Comparison of ENCODE assay signal across 8 mouse cellular contexts in the genomic region with DNA sequence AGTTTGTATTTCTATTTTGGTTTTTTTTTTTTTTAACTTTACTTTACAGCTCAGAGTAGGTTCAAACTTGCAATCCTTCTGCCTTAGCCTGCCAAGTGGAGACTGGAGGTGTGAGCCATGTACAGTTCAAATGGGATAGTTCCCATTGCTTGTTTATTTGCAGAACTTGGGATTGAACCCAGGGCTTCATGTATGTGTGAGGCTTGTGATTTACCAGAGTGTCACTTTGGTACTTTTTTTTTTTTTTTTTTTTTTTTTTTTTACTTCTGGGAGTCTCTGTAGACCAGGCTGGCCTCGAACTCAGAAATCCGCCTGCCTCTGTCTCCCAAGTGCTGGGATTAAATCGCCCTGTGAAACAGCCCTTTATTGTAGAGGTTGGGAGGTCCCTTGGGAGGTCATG. TPM values are rescaled to one million over a fixed set of nuclear protein-coding genes. Genes with fewer than 3 reads are reported as not detected.
DNase-seq lines count a peak whose midpoint lies in the region; ATAC-seq and TF ChIP-seq lines count a peak whose summit lies in the region.
"Had no signal": no experiment of that assay in that cellular context is flagged by ENCODE, and none has a peak within 500 bp of the region (broad histone marks: within the 10 kb centered on the region; RNA-seq: fewer than 3 reads in every experiment).

No protein-coding gene starts in this region.

- H3K9me3 ChIP-seq in kidney, embryonic 14.5 days (ENCODE audit: control insufficient read depth, low read length), result no peaks in the 10 kb centered on the region
- no peaks in the 10 kb centered on the region for H3K9me3 ChIP-seq in ES-E14 (ENCODE audit: control insufficient read depth, insufficient read depth, low read depth, low read length)
- no peaks in the 10 kb centered on the region for H3K9me3 ChIP-seq in embryonic facial prominence, embryonic 13.5 days
- H3K9me3 ChIP-seq in liver, embryonic 13.5 days (replicated peaks), result no peaks in the 10 kb centered on the region

- peak overlapping the region; percentile 68; the same call in 1 of the 2 replicates for H3K4me2 ChIP-seq in kidney, embryonic 14.5 days (replicated peaks; ENCODE audit: low read depth, low read length)
- H3K4me2 ChIP-seq in embryonic facial prominence, embryonic 13.5 days, result peak overlapping the region; percentile 86
- peak overlapping the region; percentile 99 for H3K4me2 ChIP-seq in liver, embryonic 13.5 days

- ATAC-seq in kidney, embryonic 14.5 days (ENCODE audit: low FRiP score, low TSS enrichment), result no peak
- ATAC-seq in embryonic facial prominence, embryonic 13.5 days (ENCODE audit: insufficient number of reproducible peaks, insufficient read depth, low FRiP score, low TSS enrichment, low read depth), result no peak
- no peak for ATAC-seq in liver, embryonic 13.5 days (ENCODE audit: low read depth)

- peaks cover 22% of the 10 kb centered on the region for H3K36me3 ChIP-seq in kidney, embryonic 14.5 days (ENCODE audit: control insufficient read depth, insufficient read depth, low read length)
- H3K36me3 ChIP-seq in ES-E14 (ENCODE audit: control insufficient read depth, insufficient read depth, low read length, poor library complexity, severe bottlenecking), result peaks cover 20% of the 10 kb centered on the region
- H3K36me3 ChIP-seq in embryonic facial prominence, embryonic 13.5 days, result peaks cover 21% of the 10 kb centered on the region
- peaks cover 33% of the 10 kb centered on the region for H3K36me3 ChIP-seq in liver, embryonic 13.5 days

- H3K4me1 ChIP-seq in kidney, embryonic 14.5 days (ENCODE audit: control insufficient read depth, insufficient read depth, low read length), result peaks cover 20% of the 10 kb centered on the region
- H3K4me1 ChIP-seq in ES-E14 (ENCODE audit: control insufficient read depth in 2 of 2, insufficient read depth in 2 of 2, low read length in 2 of 2, poor library complexity in 1 of 2), result peaks cover 6 to 10% of the 10 kb centered on the region in 2 experiments; a peak in 2 of 4 replicates
- peaks cover 40% of the 10 kb centered on the region for H3K4me1 ChIP-seq in embryonic facial prominence, embryonic 13.5 days
- peaks cover 77% of the 10 kb centered on the region for H3K4me1 ChIP-seq in liver, embryonic 13.5 days (replicated peaks)

- DNase-seq in kidney, adult 8-10 months, result no peak
- no peak for DNase-seq in ES-E14 (ENCODE audit: low read depth, low spot score)
- DNase-seq in liver, embryonic 13.5 days, result no peak
- no peak for DNase-seq in urinary bladder, adult 2 months (ENCODE audit: low spot score)
- DNase-seq in ovary, postnatal 36 days (ENCODE audit: low spot score), result no peak
- DNase-seq: cerebellum, adult 18-20 months had no signal

- 71% methylated on average over 3 of the region's 3 CpGs for WGBS in kidney, embryonic 14.5 days
- WGBS in embryonic facial prominence, embryonic 13.5 days, result 72% methylated on average over 3 of the region's 3 CpGs
- 64% methylated on average over 3 of the region's 3 CpGs for WGBS in liver, embryonic 13.5 days (ENCODE audit: insufficient replicate concordance)

- in situ Hi-C loops in ES-E14 (cut with MboI; ENCODE audit: low sequenced_read_pairs in 2 of 2, unreplicated experiment in 2 of 2), result no loop called here

- no peak overlapping the region for H3K9ac ChIP-seq in kidney, embryonic 14.5 days (ENCODE audit: low read depth, low read length)
- H3K9ac ChIP-seq in ES-E14 (ENCODE audit: insufficient read depth, low read depth, low read length, poor library complexity, severe bottlenecking), result peak overlapping the region; percentile 75; the same call in 1 of the 2 replicates
- no peak overlapping the region for H3K9ac ChIP-seq in embryonic facial prominence, embryonic 13.5 days
- H3K9ac ChIP-seq in liver, embryonic 13.5 days, result peak overlapping the region; percentile 96

- no peak overlapping the region for H3K27ac ChIP-seq in kidney, embryonic 14.5 days (ENCODE audit: low read depth, low read length)
- peak overlapping the region; percentile 42; the same call in 1 of the 2 replicates for H3K27ac ChIP-seq in ES-E14 (ENCODE audit: insufficient read depth, low read depth, low read length, poor library complexity, severe bottlenecking)
- H3K27ac ChIP-seq in embryonic facial prominence, embryonic 13.5 days, result no peak overlapping the region
- peak overlapping the region; percentile 95 for H3K27ac ChIP-seq in liver, embryonic 13.5 days

- no peaks in the 10 kb centered on the region for H3K27me3 ChIP-seq in kidney, embryonic 14.5 days (ENCODE audit: control insufficient read depth, insufficient read depth, low read length)
- H3K27me3 ChIP-seq in embryonic facial prominence, embryonic 13.5 days, result no peaks in the 10 kb centered on the region
- no peaks in the 10 kb centered on the region for H3K27me3 ChIP-seq in liver, embryonic 13.5 days

- no peak overlapping the region; the same call in 1 of the 2 replicates for H3K4me3 ChIP-seq in kidney, embryonic 14.5 days (ENCODE audit: low read length)
- H3K4me3 ChIP-seq in ES-E14 (ENCODE audit: insufficient read depth in 1 of 2, low read depth in 1 of 2, low read length in 2 of 2, poor library complexity in 1 of 2, severe bottlenecking in 1 of 2), result peak overlapping the region; percentile 63 to 91
- peak overlapping the region; percentile 87; the same call in 1 of the 2 replicates for H3K4me3 ChIP-seq in embryonic facial prominence, embryonic 13.5 days
- peak overlapping the region; percentile 95 for H3K4me3 ChIP-seq in liver, embryonic 13.5 days (replicated peaks)

TF ChIP-seq in ES-E14, 5 proteins besides CTCF, POLR2A, EP300 and RAD21:
- TF ChIP-seq ZC3H11A (IDR thresholded peaks at IDR 0.05; ENCODE audit: borderline replicate concordance, low read depth, low read length), result no peak
- TF ChIP-seq ZNF384 (IDR thresholded peaks at IDR 0.05; ENCODE audit: low read depth, low read length), result peak; percentile 75

RNA-seq across cellular contexts. Expression of a gene that starts 4.5 kb away (rescaled TPM):
- 54.7 and 58.6 TPM in 2 replicates for polyA plus RNA-seq in kidney, embryonic 14.5 days (2014; fragmentation: Nextera tagmentation; extraction: Ambion mirVana)
- 62.6 and 69.8 TPM in 2 replicates for total RNA-seq in ES-E14 (2012; rRNA removed)
- polyA plus RNA-seq in embryonic facial prominence, embryonic 13.5 days (2015; fragmentation: Nextera tagmentation; extraction: Ambion mirVana), result 43.4 and 45.5 TPM in 2 replicates
- 45.4 and 58.4 TPM in 2 replicates for polyA plus RNA-seq in liver, embryonic 13.5 days (2015; fragmentation: Nextera tagmentation; extraction: Ambion mirVana)
- polyA plus RNA-seq in urinary bladder, adult 2 months (2012; rRNA removed), result 53.7 and 62.0 TPM in 2 replicates

RNA-seq across cellular contexts. Expression of a gene that starts 18.4 kb away (rescaled TPM):
- 66.3 and 102 TPM in 2 replicates for polyA plus RNA-seq in kidney, embryonic 14.5 days (2014; fragmentation: Nextera tagmentation; extraction: Ambion mirVana)
- total RNA-seq in ES-E14 (2012; rRNA removed), result 86.4 and 95.2 TPM in 2 replicates
- 93.7 and 97.7 TPM in 2 replicates for polyA plus RNA-seq in embryonic facial prominence, embryonic 13.5 days (2015; fragmentation: Nextera tagmentation; extraction: Ambion mirVana)
- 50.7 and 64.9 TPM in 2 replicates for polyA plus RNA-seq in liver, embryonic 13.5 days (2015; fragmentation: Nextera tagmentation; extraction: Ambion mirVana)
- 30.6 and 35.2 TPM in 2 replicates for polyA plus RNA-seq in urinary bladder, adult 2 months (2012; rRNA removed)

RNA-seq across cellular contexts. Expression of a gene that starts 34.0 kb away (rescaled TPM):
- 29.4 and 31.7 TPM in 2 replicates for polyA plus RNA-seq in kidney, embryonic 14.5 days (2014; fragmentation: Nextera tagmentation; extraction: Ambion mirVana)
- 7.3 and 8.9 TPM in 2 replicates for total RNA-seq in ES-E14 (2012; rRNA removed)
- polyA plus RNA-seq in embryonic facial prominence, embryonic 13.5 days (2015; fragmentation: Nextera tagmentation; extraction: Ambion mirVana), result 39.8 and 40.1 TPM in 2 replicates
- 9.9 and 10.3 TPM in 2 replicates for polyA plus RNA-seq in liver, embryonic 13.5 days (2015; fragmentation: Nextera tagmentation; extraction: Ambion mirVana)
- 18.7 and 20.3 TPM in 2 replicates for polyA plus RNA-seq in urinary bladder, adult 2 months (2012; rRNA removed)

RNA-seq across cellular contexts. Expression of a gene that starts 38.7 kb away (rescaled TPM):
- polyA plus RNA-seq in kidney, embryonic 14.5 days (2014; fragmentation: Nextera tagmentation; extraction: Ambion mirVana), result 12.8 and 23.8 TPM in 2 replicates
- 7.5 and 10.6 TPM in 2 replicates for total RNA-seq in ES-E14 (2012; rRNA removed)
- 25.9 and 28.3 TPM in 2 replicates for polyA plus RNA-seq in embryonic facial prominence, embryonic 13.5 days (2015; fragmentation: Nextera tagmentation; extraction: Ambion mirVana)
- polyA plus RNA-seq in liver, embryonic 13.5 days (2015; fragmentation: Nextera tagmentation; extraction: Ambion mirVana), result 14.6 and 15.0 TPM in 2 replicates
- polyA plus RNA-seq in urinary bladder, adult 2 months (2012; rRNA removed), result 7.2 and 8.8 TPM in 2 replicates

Comparison
In these comparisons a context has a peak if more than half of its experiments do, and no peak if none do; other contexts are left out.
1. H3K27ac ChIP-seq: peak in ES-E14 (single experiment) and liver, embryonic 13.5 days (single experiment); none in kidney, embryonic 14.5 days (single experiment) and embryonic facial prominence, embryonic 13.5 days (single experiment).
2. H3K9ac ChIP-seq: peak in ES-E14 (single experiment) and liver, embryonic 13.5 days (single experiment); none in kidney, embryonic 14.5 days (single experiment) and embryonic facial prominence, embryonic 13.5 days (single experiment).
3. Peak in every context shown above with its lines, with median percentiles within 50 percentile points of each other: H3K4me2 ChIP-seq.